Mouse (Mus musculus): ENCODE data around the gene Dcaf11.

DNA sequence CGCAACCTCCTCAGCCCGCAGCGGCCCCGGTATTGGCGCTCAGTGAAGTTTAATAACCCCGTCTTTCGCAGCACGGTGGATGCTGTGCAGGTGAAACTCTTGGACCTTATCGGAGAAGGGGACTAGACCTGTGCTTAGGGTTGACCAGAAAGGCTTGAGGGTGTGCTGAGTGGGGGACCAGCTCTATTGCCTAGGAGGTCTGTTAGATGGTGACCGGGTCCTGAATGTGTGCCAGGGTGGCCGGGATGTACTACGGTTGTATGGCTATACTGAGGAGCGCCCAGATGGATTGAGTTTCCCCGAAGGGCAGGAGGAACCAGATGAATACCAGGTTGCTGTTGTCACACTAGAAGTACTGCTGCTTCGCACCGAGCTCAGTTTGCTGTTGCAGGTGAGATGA lies 32.4 kb downstream of the Dcaf11 start:
- TF ChIP-seq CTCF (IDR thresholded peaks at IDR 0.05; ENCODE audit: low read depth, low read length) (no peak), EP300 (IDR thresholded peaks at IDR 0.05; ENCODE audit: insufficient read depth, low read depth, low read length) (no peak)
